Mouse (Mus musculus) testis, postnatal 14 days (tissue): ENCODE results near the gene P2ry13.
A peak's percentile ranks its signal among the peaks of the same experiment; 100 is the strongest.

Source experiments
- DNase-seq: peaks from one replicate; pipeline ENCODE4 v3.0.0; 2021; ENCODE audit warnings: low spot score

The P2ry13 gene

GRCm38 (mm10) chr3:59210727-59211126 lies at the start of gene P2ry13:
TSS of gene P2ry13 (minus strand) at chr3:59210882.
- DNase-seq = no peak

- no peak for DNase-seq
These were observed 47.3 kb upstream of the P2ry13 start for GRCm38 (mm10) chr3:59257740-59258664.

GRCm38 (mm10) chr3:59250454-59250853 lies 39.8 kb upstream of the P2ry13 start:
- no peak for DNase-seq

GRCm38 (mm10) chr3:59248031-59248430 lies 37.3 kb upstream of the P2ry13 start:
- no peak for DNase-seq

GRCm38 (mm10) chr3:59243384-59243783 lies 32.7 kb upstream of the P2ry13 start:
- peak; percentile 70 for DNase-seq

GRCm38 (mm10) chr3:59234878-59235277 lies 24.2 kb upstream of the P2ry13 start:
- DNase-seq = no peak

GRCm38 (mm10) chr3:59230912-59231311 lies 20.2 kb upstream of the P2ry13 start:
- peak; percentile 21 for DNase-seq

GRCm38 (mm10) chr3:59228730-59229551 lies 18.3 kb upstream of the P2ry13 start:
- DNase-seq = no peak

- no peak for DNase-seq
These were observed 17.0 kb upstream of the P2ry13 start for GRCm38 (mm10) chr3:59227696-59228095.

GRCm38 (mm10) chr3:59225411-59225810 lies 14.7 kb upstream of the P2ry13 start:
- no peak for DNase-seq

GRCm38 (mm10) chr3:59222303-59222702 lies 11.6 kb upstream of the P2ry13 start:
- DNase-seq = no peak

GRCm38 (mm10) chr3:59219326-59219725 lies 8.6 kb upstream of the P2ry13 start:
- DNase-seq = no peak

GRCm38 (mm10) chr3:59217211-59217610 lies 6.5 kb upstream of the P2ry13 start:
- peak; percentile 21 for DNase-seq

- DNase-seq = no peak
These were observed 1.7 kb upstream of the P2ry13 start for GRCm38 (mm10) chr3:59212404-59212803.

- DNase-seq = peak; percentile 41
These were observed 1.1 kb upstream of the P2ry13 start for GRCm38 (mm10) chr3:59211784-59212183.

- DNase-seq = no peak
These were observed 593 bp downstream of the P2ry13 start for GRCm38 (mm10) chr3:59210089-59210488.

- no peak for DNase-seq
These were observed 1.8 kb downstream of the P2ry13 start for GRCm38 (mm10) chr3:59208650-59209548.

- DNase-seq = no peak
These were observed 4.7 kb downstream of the P2ry13 start for GRCm38 (mm10) chr3:59205941-59206340.

GRCm38 (mm10) chr3:59204719-59205503 lies 5.8 kb downstream of the P2ry13 start:
- no peak for DNase-seq

- no peak for DNase-seq
These were observed 6.7 kb downstream of the P2ry13 start for GRCm38 (mm10) chr3:59203802-59204520.
